Mouse (Mus musculus): ENCODE data around the gene Ralb.
A peak's percentile ranks its signal among the peaks of the same experiment; 100 is the strongest.

The Ralb gene

DNA sequence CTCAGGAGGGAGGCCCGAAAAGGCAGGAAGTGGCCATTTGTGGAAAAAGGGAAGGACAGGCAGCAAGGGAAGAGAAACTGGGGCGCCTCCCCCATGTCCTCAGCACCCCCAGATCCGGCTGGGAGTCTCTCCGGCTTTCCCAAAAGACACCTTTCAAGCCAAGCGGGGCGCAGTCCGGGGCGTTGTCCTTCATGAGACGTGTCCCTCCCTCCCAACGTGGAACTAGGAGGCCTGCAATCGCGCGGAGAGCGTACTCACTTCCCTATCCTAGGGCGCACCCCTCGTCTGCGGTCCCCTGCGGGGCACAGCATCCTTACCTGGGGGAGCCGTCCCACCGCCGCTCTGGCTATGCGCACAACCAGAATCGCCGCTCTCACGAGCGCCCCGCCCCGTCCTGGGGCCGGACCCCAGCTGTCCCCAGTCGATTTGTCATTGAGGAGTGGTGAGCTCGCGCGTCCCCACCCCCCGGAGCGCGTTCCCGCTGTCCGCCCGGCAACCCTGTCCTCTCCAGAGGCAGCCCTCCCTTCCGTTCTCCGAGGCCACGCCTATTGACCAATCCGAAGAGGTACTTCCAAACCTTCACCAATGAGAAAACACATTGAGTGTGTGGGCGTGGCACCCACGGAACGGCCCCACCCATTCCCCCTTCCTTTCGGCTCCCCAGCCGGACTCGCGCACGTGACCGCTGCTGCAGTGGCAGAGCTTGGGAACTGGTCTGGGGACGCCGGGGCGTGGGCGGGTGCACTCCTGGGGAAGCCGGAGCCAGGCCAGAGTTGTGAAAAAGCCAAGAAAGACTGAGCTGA is at the start of gene Ralb:
Gene Ralb (minus strand): TSS at position 535 of the 803 bp plus-strand sequence.
- peak; percentile 68 for DNase-seq (ENCODE audit: low read depth, low spot score)

- DNase-seq (ENCODE audit: low read depth, low spot score) = no peak
Measured at GRCm38 (mm10) chr1:119551651-119552050, 47.1 kb upstream of the Ralb start.

DNA sequence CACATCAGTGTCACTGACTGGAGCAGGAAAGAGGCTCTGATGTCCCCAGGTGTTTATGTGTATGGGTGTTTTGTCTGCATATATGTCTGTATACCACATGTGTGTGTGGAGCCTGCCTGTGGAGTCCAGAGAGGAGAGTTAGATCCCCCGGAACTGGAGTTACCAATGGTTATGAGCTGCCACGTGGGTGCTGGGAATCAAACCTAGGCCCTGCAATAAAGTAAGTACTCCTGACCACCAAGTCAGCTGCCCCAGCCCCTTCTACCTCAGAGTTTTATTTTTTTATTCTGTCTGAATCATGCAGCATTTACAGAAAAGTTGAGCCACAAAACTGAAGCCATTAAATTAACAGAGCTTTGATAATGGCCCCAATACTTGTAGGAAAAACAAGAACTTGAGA is 45.5 kb upstream of the Ralb start:
- no peak for DNase-seq (ENCODE audit: low read depth, low spot score)

DNA sequence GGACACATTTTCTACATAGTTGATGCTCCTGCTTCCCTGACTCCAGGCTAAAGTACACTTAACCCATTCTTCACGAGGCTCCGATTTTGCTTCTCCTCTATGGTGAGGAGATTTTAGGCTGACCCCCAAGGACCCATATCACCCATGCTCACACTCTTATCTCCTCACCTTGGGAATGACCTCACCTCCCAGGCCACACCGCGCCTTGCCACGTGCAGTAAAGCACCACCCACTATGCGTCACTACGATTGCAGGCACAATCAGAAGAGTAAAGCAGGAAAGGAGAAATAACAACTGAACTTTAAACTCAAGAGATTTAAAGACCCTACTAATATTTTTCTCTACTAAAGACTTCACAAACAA is 44.7 kb upstream of the Ralb start:
- DNase-seq (ENCODE audit: low read depth, low spot score) = no peak

DNA sequence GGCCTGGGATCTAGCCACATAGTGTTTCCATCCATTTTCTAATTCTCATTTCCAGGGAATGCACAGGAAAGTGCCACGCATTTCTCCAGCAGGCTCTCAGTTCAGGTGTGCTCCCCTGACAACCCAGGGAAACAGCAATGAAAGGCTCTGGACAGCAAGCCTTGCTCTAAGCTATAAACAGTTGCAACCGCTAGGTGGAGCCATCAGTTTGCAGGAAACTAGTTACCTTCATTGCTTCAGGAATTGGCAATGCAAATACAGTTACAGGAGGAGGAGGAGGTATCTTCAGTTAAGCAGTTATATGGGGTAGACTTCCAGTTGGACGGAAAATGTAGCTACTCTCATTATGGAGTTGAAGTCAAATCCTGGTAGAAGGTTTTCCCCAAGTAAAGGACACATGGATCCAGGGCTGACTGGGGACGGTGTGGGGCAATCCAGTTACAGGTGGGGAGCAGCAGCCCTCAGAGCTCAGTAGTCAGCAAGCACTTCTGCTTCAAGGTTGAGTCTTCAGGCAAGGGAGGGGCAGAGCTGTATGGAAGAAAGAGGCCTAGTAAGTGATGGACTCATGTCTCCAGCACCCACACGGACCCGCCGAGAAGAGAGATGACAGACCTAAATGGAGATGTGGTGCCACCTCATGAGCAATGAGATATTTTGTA is 44.2 kb upstream of the Ralb start:
- DNase-seq (ENCODE audit: low read depth, low spot score) = peak; percentile 32

- no peak for DNase-seq (ENCODE audit: low read depth, low spot score)
Measured at GRCm38 (mm10) chr1:119546490-119546889, 41.9 kb upstream of the Ralb start.

GRCm38 (mm10) chr1:119545671-119546070 is 41.1 kb upstream of the Ralb start:
- DNase-seq (ENCODE audit: low read depth, low spot score) = no peak

GRCm38 (mm10) chr1:119545164-119545563 is 40.6 kb upstream of the Ralb start:
- DNase-seq (ENCODE audit: low read depth, low spot score) = no peak

DNA sequence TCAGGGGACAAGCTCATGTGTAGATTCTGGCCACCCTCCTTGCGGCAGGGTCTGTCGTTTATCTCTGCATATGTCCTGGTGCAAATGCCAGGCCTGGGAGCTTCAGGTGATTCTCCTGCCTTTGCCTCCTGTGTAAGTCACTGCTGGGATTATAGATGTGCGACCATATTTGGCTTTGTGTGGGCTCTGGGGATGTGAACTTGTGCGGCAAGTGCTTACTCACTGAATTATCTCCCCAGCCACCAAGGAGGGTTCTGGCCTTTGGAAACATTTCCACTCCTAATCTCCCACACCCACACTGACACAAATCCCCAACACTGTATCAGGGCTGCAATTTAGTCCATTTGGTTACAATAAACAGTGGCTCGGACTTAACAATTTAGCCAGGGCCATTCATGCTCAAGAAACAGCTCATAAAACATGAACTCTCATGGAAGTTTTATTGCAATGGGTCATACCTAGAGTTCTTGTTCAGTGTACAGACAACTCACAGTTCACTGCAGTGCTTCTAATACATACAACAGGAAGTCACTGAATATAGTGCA is 40.1 kb upstream of the Ralb start:
- DNase-seq (ENCODE audit: low read depth, low spot score) = no peak

DNA sequence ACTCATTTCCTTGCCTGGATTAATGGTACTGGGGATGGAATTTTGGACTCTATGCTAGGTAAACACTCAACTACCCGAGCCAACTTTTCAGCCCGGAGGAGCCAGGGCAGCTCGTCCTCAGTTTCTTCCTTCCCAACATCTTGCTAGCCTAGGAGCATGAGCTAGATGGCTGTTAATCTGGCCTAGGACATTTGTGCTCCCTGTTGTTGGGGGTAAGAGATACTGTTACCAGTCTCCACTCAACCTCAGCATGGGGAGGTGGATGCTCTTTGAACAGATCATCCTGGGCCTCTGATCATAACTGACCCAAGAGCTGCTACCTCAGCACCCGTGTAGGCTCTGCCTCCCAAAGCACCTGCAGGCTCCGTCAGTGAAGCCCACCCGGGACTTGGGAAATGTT is 38.7 kb upstream of the Ralb start:
- DNase-seq (ENCODE audit: low read depth, low spot score) = no peak

DNA sequence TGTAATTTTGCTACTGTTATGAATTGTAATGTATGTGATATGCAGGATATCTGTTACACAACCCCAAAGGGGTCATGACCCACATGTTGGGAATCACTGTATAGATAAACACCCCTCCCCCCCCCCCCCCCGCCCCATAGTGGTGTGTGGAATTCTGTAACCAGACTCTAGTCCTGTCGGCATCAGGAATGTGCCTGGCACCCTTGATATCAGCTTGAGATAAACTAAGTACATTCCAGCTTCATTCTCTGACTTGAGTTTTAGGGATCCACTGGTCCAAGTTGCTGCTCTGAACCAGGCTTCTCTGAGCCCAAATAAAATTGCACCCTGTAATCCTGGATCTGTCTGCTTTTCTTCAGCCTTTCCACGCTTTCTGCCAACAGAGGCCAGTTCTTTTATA is 37.0 kb upstream of the Ralb start:
- DNase-seq (ENCODE audit: low read depth, low spot score) = no peak

- no peak for DNase-seq (ENCODE audit: low read depth, low spot score)
Measured at GRCm38 (mm10) chr1:119540836-119541557, 36.4 kb upstream of the Ralb start.

DNA sequence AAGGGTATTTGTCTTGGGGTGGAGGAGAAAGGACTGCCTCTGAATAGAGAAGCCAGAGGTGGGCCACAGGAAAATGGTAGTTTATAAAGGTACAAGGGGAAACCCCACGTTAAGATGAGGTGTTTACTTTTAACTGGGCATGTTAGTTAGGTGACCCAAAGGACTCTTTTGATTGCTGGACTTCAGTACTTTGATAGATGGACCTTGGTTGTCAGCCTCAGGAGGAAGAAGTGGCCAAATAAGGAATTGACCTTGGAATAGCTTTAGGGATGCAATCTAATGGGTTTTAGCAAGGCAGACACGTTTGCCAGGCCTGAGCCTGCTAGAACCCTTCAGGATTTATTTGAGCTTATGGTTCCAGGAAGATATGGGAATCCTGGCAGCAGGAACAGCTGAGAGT is 34.7 kb upstream of the Ralb start:
- DNase-seq (ENCODE audit: low read depth, low spot score) = no peak

DNA sequence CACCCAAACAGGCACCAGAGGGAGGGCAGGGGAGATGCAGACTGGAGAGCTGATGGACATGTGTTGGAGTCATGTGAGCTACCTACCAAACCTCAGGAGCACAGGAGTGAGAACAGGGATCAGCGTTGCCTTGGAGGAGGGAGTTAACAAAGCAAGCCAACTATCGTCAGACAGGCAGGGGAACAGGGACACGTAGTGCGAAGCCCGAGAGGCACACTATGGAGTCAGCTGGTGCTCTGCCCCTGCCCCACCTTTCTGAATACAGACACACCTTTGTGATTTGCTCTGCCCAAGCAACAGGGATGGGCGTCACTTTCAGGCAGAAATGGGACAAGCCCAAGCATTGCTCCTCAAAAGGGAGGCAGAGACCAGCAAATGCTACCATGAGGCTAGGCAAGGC is 33.1 kb upstream of the Ralb start:
- DNase-seq (ENCODE audit: low read depth, low spot score) = no peak

DNA sequence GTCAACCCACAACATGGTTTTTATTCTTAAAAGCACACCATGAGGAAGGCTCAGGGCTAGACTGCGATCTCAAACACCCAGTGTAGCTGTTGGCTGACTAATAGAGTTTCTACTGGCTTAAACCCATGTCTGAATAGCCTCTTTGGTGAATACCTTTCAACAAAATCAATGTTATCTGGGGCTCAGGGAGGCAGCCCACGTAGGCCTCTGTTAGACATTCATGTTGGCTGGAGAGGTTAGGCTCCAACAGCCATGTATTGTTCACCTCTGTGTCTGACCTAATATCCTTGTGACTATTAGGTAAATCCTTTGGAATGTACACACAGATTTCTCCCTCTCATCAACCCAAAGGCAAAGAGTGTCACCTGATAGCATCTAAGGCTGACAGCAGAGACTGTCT is 31.5 kb upstream of the Ralb start:
- no peak for DNase-seq (ENCODE audit: low read depth, low spot score)

DNA sequence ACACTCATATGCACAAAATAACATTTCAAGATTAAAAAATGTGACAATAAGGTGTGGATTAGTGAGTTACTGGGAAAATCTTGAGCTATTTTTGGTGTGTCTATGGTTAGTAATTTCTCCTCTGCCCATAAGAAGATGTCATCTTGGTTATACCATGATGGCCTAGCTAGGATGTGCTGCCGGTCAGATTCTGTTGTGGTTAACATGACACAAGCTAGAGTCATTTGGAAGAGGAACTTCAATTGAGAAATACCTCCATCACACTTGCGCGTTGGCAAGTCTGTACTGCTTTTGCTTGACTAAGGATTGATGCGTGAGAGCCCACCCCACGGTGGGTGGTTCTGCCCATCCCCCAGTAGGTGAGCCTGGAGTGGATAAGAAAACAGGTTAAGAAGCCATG is 29.7 kb upstream of the Ralb start:
- DNase-seq (ENCODE audit: low read depth, low spot score) = no peak

DNA sequence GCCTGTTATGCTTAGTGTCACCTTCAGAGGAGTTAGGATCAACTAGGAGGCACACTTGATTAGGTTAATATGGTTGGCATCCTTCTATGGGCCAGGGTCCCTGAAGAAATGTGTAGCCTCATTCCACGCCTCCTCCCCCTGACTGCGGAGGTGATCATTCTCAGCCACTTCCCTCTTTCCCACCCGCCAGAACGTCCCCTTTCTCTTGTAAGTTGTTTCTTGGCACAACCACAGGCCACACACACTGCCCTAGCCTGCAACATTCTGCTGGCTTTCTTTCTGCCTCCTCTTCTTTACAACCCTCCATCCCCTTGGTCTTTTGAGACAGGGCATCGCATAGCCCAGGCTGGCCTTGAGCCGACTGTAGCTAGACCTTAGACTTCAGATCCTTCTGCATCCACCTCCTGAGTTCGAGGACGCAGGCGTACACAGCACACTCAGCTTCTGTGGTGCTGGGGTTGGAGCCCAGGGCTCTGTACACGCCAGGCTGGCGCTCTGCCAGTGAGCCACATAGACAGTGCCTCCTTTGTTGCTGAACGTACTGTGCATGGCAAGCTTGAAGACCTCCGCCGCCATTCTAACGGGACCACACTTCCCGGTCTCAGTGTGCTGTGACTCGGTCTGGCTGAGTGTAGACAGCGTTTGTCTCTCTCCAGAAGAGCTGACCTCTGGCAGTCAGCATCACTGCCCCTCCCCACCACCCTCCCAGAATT is 28.7 kb upstream of the Ralb start:
- no peak for DNase-seq (ENCODE audit: low read depth, low spot score)

GRCm38 (mm10) chr1:119532165-119532564 is 27.6 kb upstream of the Ralb start:
- no peak for DNase-seq (ENCODE audit: low read depth, low spot score)

- DNase-seq (ENCODE audit: low read depth, low spot score) = no peak
Measured at GRCm38 (mm10) chr1:119530941-119531340, 26.3 kb upstream of the Ralb start.

DNA sequence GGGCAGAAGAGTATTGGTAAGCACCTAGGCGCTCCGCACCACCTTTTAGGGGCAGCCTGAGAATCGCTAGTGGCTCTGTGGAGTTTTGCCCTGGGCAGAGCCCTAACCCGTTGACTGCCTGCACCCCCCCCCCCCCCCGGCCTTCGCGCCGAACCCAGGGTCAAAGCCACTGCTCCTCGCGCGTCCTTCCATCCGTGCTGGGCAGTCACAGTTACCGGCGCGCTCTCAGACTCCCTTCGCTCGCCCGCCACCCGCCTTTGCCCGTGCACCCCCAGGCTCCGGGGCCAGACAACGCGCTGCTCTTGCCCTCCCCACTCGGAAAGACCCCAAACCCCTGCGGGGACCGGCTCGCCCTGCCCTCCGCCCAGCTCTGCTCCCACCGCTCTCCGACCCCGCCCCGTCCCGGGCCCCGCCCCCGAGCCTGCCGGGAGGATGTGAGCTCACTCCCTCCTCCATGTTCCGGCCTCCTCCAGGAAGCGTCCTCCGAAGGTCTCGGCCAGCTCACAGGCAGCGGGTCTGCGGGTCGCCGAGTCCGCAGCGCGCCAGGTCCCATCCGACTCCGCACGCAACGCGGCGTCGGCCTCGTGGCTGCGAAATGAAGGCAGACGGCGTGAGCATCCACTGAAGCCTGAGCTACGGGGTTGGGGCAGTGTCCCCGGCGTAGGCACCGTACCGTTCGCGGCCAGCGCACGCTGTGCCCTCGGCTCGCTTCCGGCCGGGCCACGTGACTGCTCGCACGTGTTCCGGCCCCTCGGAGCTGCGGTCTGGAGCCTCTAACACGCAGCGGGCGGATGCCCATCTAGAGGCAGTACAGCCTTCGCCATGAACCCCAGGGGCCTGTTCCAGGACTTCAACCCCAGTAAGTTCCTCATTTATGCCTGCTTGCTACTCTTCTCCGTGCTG is 21.3 kb upstream of the Ralb start, which contains the start of gene Tmem185b:
Gene Tmem185b (plus strand): TSS at position 472 of the 903 bp plus-strand sequence.
- no peak for DNase-seq (ENCODE audit: low read depth, low spot score)

DNA sequence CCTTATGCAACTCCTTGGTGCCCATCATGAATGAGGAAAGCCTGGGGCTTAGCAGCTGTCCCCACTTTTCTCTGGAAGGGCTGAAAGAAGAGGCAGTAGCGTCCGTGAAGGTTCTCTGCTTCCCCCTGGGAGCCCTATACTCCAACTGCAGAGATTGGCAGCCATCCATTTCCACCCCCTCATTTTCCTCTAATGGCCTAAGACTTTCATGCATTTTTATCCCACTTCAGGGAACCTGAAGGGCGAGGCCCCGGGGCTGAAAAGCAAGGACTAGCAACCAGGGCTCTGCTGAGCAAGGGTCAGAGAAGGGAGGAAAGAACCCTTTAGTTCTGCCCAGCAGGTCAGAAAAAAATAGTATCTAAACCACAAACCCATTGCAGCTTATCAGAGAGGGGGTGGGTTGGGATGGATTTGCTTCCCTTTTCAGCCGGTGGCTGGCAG is 20.4 kb upstream of the Ralb start:
- no peak for DNase-seq (ENCODE audit: low read depth, low spot score)

Measured in c-Kit-negative CD71-positive TER-119-positive erythroid progenitor cells, embryonic 14.5 days (primary cell).